Mouse (Mus musculus) erythroblast, embryonic 14.5 days (primary cell): ENCODE results near the gene Zfp69.

Experiments
- GATA1 ChIP-seq: IDR thresholded peaks from 2 replicates; pipeline ENCODE4 v1.6.1; 2012; ENCODE audit warnings: low read length, inconsistent platforms, mixed read lengths
- TAL1 ChIP-seq: IDR thresholded peaks from 3 replicates; pipeline ENCODE4 v1.6.1; 2012; ENCODE audit warnings: low read length, inconsistent platforms, mixed read lengths

DNA sequence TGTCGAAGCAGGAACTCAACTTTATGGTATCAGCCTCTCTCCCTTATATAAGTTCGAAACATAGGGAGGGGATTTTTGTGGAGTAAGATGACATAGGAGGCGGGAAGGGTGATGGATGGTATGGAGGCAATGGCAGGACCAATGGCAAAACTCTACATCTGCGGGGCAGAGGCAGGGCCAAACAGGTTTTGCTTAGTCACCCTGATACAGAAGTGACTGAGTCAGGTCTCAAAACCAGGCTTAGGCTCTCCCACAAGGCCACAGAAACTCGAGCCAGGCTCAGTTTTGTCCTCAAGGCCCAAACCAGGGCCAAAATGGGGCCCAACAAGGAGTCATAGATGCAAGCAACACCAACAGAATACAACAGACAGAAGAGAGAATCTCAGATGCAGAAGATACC is 45.9 kb downstream of the Zfp69 start:
- no peak for TF ChIP-seq GATA1
- no peak for TF ChIP-seq TAL1
